In the genomic region with DNA sequence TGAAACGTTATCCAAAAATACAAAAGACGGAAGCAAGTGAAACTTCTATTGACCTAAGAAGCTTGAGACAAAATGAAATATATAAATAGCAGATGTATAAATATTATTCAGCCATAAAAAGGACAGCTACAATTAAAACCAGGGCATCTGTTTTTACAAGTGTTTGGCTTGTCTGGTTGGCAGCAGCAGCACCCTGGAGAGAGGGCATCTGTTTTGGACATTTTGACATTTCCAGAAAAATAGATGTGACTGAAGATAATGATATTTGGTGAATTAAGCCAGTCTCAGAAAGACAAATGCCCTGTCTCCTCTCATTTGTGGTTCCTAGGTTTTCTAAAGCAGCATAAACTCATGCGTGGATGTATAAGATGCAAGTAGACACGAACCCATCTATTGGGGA, we compare ENCODE assay signal across 12 mouse cellular contexts. TPM values are rescaled to one million over a fixed set of nuclear protein-coding genes. Genes with fewer than 3 reads are reported as not detected.
DNase-seq lines count a peak whose midpoint lies in the region.
"Had no signal": no experiment of that assay in that cellular context is flagged by ENCODE, and none has a peak within 500 bp of the region (broad histone marks: within the 10 kb centered on the region; RNA-seq: fewer than 3 reads in every experiment).

No protein-coding gene starts in this region.

- DNase-seq in cerebellum, adult 9-10 months = peak; percentile 76
- DNase-seq in cerebellum, adult 11-12 months = no peak
- peak; percentile 48 to 72 for DNase-seq in cerebellum, postnatal 25 days
- DNase-seq in cerebellum, adult 8-10 months = no peak
- peak; percentile 65 for DNase-seq in MN1 (ENCODE audit: low spot score)
- peak; percentile 81 for DNase-seq in brain, adult 2 months (ENCODE audit: low read depth, low spot score)
- DNase-seq in left cerebral cortex, postnatal 36 days (ENCODE audit: low spot score in 2 of 2) = no peak
- DNase-seq: adrenal gland, adult 8-10 months; adrenal gland, postnatal 14 days; adrenal gland, postnatal 36 days; embryo, embryonic 11 days; gastrocnemius, adult 2 months had no signal

- intact Hi-C loops in left cerebral cortex, postnatal 36 days (cut with DNase I) = no loop called here

RNA-seq across cellular contexts. Expression of a gene that starts 39.4 kb away (rescaled TPM):
- 10 to 100 TPM; 65.2 to 69.9 TPM for total RNA-seq in left cerebral cortex, postnatal 36 days (2021)

RNA-seq across cellular contexts. Expression of a gene that starts 57.5 kb away (rescaled TPM):
- total RNA-seq in left cerebral cortex, postnatal 36 days (2021) = 1 to 10 TPM in 1 of 2 experiments, under 1 TPM in 1; 0.57 to 1.5 TPM
- total RNA-seq: gastrocnemius, adult 2 months had no signal

Comparison
In these comparisons a context has a peak if more than half of its experiments do, and no peak if none do; other contexts are left out.
1. DNase-seq: peak in cerebellum, adult 9-10 months (single experiment), cerebellum, postnatal 25 days (2 of 2), MN1 (single experiment) and brain, adult 2 months (single experiment); none in cerebellum, adult 11-12 months (single experiment), cerebellum, adult 8-10 months (single experiment) and left cerebral cortex, postnatal 36 days (0 of 2).